Mouse (Mus musculus) B cell, adult 2 months (primary cell): ENCODE measurements at regions not wholly inside any gene's neighbourhood (a gene's known extent, or its start where the extent isn't known, plus 50 kb on each side); places are given as distances from the start of the nearest gene placed in this dataset.

Source experiments
- DNase-seq, 2 experiments: peaks; one replicate each; pipeline ENCODE4 v3.0.0; 2022

DNA sequence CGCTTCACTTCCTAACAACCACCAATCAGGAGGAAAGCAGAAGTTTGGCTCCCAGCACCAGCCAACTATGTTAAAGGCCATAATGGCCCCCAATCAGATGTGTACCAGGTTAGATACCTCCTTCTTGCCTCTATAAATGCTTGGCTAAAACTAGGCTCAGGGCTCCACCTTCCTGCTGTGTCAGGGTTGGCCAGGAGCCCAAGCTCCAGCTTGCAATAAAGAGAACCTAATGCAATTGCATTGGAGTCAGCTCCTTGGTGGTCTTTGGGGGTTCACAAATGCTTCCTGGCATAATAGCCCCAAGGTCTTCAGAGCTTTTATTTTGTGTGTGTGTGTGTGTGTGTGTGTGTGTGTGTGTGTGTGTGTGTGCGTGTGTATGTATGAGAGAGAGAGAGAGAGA, 76.9 kb upstream of the Nphp3 start:
- DNase-seq = no peak

DNA sequence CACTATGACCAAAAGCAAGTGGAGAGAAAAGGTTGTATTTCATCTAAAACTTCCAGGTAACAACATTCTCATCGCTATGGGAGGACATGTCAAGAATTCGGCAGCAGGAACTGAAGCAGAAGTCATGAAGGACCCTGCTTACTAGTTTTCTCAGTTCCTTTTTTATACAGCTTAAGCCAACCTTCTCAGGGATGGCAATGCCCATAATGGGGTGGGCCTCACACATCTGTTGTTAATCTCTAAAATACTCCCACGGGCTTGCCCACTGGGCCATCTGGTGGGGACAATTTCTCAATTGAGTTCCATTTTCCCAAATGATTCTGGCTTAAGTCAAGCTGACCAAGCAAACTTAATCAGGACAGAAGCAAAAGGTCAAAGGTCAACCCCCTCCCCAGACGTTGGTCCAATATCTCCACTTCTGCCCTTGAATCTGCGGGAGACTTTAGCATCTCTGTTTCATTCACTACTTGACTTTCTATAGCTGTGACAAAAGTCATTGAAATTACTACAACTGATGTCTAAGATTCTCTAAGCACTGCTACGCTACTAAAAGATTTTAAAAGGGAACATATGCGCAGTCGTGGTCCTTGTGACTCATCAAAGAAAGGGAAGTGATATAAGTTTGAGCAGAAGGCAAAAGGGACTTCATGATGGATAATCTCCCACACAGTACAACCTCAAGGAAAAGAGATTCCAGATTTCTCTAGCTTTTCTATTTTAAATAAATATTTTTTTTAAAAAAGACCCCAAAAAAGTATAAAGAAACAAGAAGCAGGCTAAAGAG, 73.4 kb upstream of the Nphp3 start:
- DNase-seq = peak in 1 of 2 experiments; percentile 3

- no peak for DNase-seq
Measured at GRCm38 (mm10) chr9:103938070-103938469, 64.3 kb upstream of the Nphp3 start.

GRCm38 (mm10) chr9:103940010-103940409, 62.3 kb upstream of the Nphp3 start:
- DNase-seq = no peak

- DNase-seq = no peak
Measured at GRCm38 (mm10) chr9:103940506-103940905, 61.8 kb upstream of the Nphp3 start.

GRCm38 (mm10) chr9:103941176-103941900, 61.0 kb upstream of the Nphp3 start:
- DNase-seq = no peak

DNA sequence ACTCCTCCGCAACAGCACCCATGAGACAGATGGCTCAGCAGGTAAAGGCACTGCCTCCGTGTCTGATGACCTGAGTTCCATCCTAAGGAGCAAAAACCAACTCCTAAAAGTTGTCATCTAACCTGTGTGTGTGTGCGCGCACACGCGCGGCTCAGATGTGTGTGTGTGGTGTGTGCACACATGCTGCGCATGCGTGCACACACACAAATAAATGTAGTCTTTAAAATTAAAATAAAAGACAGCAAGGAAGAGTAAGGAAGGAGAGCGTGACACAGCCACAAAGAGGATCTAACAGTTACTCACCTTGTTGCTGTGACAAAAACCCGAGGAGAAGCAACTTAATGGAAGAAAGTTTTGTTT, 60.5 kb upstream of the Nphp3 start:
- DNase-seq = no peak

GRCm38 (mm10) chr9:103945406-103945805, 56.9 kb upstream of the Nphp3 start:
- no peak for DNase-seq

- DNase-seq = no peak
Measured at GRCm38 (mm10) chr9:103951799-103952198, 50.5 kb upstream of the Nphp3 start.
